Mouse (Mus musculus): ENCODE measurements around the gene Antxr2. TPM values are rescaled to one million over a fixed set of nuclear protein-coding genes. Genes with fewer than 3 reads are reported as not detected.

Antxr2 gene
- polyA plus RNA-seq, 1 experiment, result 11.1 TPM

- no peak for DNase-seq (ENCODE audit: low read depth)
These were observed 35.0 kb downstream of the Antxr2 start for GRCm38 (mm10) chr5:97995881-97996280.

- no peak for DNase-seq (ENCODE audit: low read depth)
These were observed 44.1 kb downstream of the Antxr2 start for GRCm38 (mm10) chr5:97986656-97987294.

GRCm38 (mm10) chr5:97983375-97983774 lies 47.5 kb downstream of the Antxr2 start:
- DNase-seq (ENCODE audit: low read depth), result no peak

DNA sequence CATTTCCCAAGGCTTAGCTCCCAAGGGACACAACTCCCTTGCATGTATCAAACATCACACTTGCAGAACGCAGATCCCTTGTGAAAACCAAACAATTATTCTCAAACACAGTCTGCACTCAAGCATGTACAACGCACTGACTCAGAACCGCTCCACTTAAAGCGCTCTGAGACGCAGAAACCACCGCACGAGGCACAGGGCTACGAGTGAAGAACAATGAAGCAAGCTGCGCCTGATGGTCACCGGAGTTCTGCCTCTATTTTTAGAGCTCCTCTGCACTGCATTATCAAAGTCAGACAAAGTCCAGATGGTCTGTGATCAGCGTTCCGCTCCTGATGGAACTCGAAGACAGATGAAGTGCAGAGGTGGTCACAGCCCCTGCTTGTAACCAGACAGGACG lies 50.4 kb downstream of the Antxr2 start:
- DNase-seq (ENCODE audit: low read depth), result no peak

DNA sequence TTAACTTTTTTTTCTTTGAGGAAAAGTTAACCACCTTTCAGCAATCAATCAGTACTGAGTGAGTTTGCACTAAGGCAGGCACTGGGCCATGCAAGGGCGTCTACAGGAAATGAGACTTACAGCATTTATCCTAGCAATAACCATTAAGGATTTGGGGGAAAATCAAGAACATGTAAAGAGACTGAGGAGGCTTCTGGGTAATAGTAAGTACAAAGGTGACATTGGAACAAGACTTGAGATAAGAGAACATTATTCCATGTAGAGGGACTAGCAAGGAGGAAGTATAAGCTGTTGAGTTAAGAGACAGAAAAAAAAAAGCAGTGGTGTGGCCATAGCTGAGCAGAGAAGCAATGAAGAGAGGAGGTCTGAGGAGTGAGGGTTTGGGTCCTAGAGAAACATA lies 57.5 kb downstream of the Antxr2 start:
- no peak for DNase-seq (ENCODE audit: low read depth)

GRCm38 (mm10) chr5:97972029-97972428 lies 58.8 kb downstream of the Antxr2 start:
- DNase-seq (ENCODE audit: low read depth), result no peak

DNA sequence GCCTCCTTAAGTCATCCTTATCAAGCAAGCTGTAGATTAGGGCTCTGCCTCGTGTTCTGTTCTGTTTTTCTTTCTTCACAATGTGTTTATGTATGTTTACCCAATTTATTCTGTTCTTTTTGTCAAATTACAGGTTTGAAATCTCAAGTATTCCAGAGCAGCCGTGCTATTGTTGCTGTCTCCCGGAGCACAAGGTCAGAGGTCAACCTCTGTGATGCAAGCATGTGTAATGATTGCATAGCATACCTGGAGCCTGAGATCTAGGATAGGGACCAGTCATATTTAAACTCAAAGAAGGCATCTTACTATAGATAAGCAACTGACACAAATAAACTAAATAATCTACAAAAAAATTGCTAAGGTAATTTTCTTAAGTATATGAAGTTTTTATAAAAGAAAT lies 59.6 kb downstream of the Antxr2 start:
- no peak for DNase-seq (ENCODE audit: low read depth)

DNA sequence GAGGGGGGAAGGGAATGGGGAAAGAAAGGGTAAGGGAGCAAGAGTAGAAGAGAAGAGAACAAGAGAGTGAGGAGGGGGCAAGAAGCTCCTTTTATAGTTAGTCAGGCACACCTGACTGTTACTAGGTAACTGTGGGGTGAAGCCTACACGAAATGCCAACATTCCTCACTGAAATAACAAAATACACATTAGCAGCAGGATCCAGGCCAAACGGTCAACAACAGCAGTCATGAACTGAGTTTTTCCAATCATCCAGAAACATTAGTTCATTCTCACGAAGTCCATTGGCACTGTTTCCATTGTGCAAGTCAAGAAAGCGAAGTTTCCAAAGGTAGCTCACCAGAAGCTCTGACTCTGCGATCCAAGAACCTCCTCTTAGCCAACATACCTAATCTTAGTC lies 63.8 kb downstream of the Antxr2 start:
- no peak for DNase-seq (ENCODE audit: low read depth)

DNA sequence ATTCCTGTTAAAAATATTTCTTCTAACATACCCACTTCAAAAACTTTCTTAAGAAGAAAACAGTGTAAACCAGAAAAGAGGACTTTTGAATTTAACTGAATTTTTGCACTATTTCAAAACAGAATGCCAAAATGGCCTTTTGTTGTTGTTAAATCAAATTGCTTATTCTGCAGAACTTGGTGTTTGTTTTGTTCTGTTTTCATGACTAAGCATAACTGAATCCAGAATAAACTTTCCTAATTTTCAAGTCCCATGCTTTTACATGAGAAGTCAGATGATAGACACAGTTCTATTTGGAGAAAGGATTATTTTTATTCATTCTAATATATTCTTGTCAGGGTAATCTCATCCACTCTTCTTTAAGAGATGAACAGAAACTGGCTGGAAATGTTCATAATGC lies 64.7 kb downstream of the Antxr2 start:
- DNase-seq (ENCODE audit: low read depth), result no peak

DNA sequence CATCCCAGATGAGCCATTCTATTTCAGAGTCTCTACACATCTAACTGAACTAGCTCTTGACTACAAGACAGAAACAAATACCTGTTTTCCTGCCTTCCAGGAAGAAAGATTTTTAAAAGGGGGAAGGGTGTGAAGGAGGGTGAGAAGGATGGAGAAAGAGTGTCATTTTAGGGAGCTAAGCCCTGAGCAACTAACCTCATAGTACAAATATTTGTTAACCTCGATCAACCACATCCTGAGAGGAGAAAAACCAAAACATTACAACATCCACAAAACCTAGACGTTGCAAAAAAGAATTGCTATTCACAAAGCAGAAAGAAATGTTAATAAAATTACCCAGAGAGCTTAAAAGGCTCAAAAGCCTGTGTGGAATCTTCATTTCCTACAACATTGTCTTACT lies 66.4 kb downstream of the Antxr2 start:
- no peak for DNase-seq (ENCODE audit: low read depth)

DNA sequence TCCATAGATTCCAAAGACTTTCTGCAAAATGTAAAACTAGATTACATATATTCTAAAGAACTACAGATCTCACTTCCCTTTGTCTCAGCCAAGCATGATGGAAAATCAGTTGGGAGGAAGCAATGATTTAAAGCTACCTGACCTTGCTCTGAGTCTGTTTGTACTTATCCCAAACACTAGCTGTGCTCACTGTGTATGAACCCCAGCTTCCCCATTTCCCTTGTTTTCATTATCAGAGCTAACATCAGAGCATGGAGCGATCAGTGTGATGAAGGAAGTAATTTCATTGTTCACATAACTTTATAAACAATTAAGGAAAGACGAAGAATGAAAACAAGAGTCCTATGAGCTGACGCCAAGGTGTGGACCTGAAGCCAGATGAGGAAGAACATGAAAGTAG lies 68.3 kb downstream of the Antxr2 start:
- no peak for DNase-seq (ENCODE audit: low read depth)

DNA sequence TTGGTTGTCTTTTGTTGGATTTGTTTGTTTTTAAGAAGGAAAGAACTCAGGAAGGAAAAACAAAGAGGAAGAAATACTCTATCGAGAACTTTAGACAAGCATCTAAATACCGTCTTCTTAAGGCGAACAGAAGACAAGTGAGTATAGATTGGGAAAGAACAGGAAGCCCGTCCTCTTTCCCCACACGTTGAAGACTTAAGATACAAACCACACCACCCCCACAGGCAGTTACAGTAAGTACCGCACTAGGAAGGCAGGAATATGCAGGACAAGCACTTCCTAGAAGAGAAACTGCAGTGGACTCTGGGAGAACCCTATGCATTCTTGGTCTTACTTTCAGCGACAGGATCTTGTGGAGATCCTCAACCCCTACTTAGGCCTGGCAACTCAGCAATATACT lies 69.1 kb downstream of the Antxr2 start:
- DNase-seq (ENCODE audit: low read depth), result no peak

DNA sequence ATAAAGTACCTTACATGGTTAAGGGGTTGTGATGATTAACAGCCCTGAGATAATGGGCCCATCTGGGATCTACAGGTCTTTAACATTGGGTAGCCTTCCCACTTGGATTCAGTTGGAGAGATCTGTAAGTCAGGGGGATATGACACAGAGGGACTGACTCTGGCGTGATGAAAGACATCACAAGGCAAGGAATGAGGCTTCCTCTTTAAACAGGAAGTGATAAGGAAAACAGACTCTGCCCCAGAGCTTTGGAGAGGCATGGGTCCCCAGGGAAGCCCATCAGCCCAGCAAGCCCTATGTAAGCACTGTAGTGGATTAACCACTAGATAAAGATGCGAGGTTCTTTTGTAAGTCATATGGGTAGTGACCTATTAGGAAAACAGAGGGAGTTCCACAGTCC lies 71.2 kb downstream of the Antxr2 start:
- no peak for DNase-seq (ENCODE audit: low read depth)

GRCm38 (mm10) chr5:97959010-97959409 lies 71.8 kb downstream of the Antxr2 start:
- no peak for DNase-seq (ENCODE audit: low read depth)

GRCm38 (mm10) chr5:97957501-97957900 lies 73.3 kb downstream of the Antxr2 start:
- DNase-seq (ENCODE audit: low read depth), result no peak

DNA sequence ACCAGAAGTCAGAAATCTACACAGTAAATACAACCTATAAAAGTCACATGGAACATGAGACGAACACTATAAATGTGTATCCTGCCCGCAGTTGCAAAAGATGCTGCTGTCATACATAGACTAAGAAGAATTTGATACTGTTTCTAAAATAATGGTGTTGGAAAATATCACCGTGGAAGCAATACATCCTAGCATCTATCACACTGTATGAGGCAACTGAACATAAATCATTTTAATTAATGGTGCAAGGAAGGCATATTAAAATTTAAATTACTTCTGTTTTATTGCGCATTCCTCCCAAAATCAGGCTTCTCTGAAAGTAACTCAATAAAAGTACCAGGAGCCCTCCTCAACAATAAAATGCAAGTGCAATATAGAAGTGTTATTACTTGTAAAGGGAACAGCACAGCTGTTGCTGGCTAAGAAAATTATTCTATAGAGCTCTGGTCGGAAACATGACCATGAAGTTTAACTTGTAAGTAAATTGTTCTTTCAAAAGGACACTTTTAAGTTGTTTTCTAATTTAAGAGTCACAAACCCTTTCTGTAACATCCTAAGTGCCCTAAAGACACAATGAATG lies 76.6 kb downstream of the Antxr2 start:
- DNase-seq (ENCODE audit: low read depth), result no peak

DNA sequence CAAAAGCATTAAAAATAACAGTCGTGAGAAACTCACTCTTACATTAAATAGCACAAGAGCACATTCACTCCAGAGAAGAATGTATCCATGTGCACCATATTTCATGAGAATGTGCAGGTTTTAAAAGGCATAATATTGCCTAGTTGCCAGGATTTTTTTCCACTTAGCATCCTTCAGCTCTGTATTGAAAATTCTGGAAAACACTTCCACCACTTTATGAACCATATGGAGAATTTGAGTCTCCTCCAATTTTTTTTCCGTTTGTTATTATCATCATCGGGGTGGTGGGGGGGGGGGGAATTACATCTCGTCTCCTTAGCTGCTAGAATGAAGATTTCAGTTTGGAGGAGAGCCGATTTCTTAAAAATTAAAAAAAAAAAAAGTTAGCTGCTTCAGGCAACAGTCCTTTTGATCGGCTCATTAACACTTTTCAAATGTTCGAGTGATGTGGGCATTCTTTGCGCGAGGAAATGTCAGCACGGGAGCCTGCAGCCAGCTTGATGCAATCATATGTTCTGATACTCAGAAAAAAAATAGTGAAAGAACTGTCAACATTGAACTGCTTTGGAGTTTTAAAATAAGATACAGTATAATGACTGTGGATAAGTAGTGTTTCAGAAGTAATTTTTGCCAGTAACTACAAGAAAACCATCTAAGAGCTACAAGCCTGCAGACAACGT lies 77.5 kb downstream of the Antxr2 start:
- no peak for DNase-seq (ENCODE audit: low read depth)

GRCm38 (mm10) chr5:97947261-97947660 lies 83.6 kb downstream of the Antxr2 start:
- DNase-seq (ENCODE audit: low read depth), result no peak

DNA sequence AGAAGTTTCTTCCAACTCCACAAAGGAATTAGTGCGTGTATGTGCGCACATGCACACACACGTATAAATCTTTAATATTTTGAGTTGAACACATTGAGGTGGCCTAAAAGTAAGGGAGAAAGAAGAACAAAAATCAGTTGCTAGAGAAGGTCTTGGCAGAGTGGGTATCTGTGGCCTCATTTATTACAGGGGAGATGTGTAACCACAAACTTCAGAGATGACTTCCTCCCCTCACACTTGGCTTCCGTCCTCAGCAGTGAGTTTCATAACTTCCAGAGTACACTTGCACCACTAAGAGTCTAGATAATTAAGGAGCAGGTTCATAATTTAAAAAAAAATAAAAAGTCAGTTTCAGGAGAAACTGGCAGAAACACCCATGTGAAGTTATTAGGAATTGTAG lies 84.6 kb downstream of the Antxr2 start:
- DNase-seq (ENCODE audit: low read depth), result no peak

DNA sequence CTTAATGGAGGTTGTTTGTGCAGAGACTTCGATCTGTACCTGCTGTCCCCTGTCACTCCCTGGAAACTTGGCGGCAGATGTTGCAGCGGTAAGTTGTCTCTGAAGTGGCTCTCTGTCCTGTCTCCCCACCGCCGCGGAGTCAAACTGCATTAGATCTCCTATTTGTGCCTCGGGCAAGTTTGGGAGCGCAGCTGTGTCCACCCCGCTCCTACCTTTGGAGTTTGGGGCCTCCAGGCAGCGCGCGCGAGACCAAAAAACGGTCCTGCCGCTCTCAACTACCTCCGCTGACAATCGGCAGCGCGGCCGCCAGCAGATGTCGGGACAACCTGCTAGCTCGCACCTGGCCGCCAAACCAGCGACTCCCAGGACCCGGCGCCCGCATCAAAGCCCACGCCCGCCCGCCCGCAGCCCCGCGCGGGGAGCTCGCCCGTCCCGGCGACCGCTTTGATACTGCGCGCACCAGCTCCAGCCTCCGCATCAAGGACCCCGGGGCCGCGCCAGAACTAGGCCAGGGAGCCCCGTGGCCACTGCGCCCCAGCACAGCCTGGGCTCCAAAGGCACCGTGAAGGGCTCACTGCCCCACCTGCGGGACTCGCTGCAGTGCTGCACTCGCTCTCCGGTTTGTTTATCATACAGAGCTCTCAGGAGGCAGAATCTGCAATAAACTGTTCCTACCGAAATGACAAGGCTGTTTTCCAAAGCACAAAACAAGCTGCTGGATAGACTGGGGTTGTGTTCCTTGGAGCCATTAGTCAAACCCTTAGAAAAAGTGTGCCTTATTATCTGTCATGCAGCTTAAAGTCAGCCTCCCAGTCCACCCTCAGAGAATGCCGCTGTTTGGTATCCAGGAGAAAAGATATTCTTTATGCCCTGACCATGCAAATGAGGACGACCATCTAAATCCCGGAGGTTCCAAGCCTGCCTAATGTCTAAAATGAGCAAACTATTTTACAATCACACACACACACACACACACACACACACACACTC lies 95.4 kb downstream of the Antxr2 start:
- no peak for DNase-seq (ENCODE audit: low read depth)

DNA sequence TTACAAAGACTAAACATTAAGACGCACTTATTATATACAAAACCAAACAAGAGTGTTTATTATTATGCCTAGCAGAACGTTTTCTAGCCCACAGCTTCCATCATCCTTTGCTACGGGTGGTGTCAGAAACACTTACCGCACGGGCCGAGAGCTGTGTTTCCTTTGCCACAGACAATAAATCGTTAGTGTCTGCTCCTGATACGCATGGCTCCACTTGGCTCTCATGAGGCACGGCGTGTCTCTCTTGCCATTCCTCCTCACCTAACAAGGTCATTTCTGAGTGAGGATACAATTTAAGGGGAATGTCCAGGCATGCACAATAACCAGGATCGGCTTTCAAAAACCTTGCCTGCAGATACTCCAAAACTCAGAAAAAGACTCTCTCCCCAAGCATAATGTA lies 113.2 kb downstream of the Antxr2 start:
- DNase-seq (ENCODE audit: low read depth), result no peak

GRCm38 (mm10) chr5:97914890-97915289 lies 116.0 kb downstream of the Antxr2 start:
- DNase-seq (ENCODE audit: low read depth), result no peak
